Mouse (Mus musculus): ENCODE data around the gene Zdhhc8. TPM values are rescaled to one million over a fixed set of nuclear protein-coding genes. Genes with fewer than 3 reads are reported as not detected.

Zdhhc8 gene
- polyA plus RNA-seq, 1 experiment: 98.7 TPM

DNA sequence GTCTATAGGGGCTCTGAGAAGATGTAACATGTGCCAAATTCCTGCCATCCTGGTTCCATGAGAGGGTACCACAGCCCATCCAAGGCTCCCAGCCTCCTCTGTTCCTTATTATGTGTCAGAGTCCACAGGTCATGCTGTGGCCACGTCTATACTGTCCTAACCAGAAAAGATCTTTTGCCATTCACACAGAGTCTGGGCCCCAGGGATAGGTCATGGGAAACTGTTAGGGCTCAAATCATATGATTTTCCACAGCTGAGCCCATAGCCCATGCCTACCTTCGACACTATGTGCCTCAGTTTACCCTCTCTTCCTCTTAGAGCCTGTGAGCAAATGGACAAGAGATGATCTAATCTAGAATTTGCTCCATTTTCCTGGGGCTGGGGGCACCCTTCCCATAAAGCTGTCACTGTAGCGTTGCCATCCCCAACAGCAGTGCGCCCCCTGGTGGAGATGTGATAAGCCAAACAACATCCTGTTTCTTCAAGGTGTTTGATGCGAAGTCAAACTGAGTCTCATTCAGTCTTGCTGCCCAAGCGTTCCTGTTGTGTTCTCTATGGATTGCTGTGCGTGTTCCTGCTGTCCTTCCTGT, 62.6 kb downstream of the Zdhhc8 start:
- TF ChIP-seq CTCF (IDR thresholded peaks at IDR 0.05; ENCODE audit: insufficient read depth, low read length): peak; percentile 94
- no peak for TF ChIP-seq POLR2A (IDR thresholded peaks at IDR 0.05; ENCODE audit: borderline replicate concordance, extremely low read depth, low read depth, low read length)
- Histone ChIP-seq H3K4me1 (ENCODE audit: control insufficient read depth, insufficient read depth, low read length) (no peaks in the 10 kb centered on the region), H3K4me3 (replicated peaks; ENCODE audit: extremely low read depth, low read depth, low read length) (no peak overlapping the region)
- DNase-seq: peak; percentile 76
- 9% methylated on average over 7 of the region's 7 CpGs for WGBS

Other genes with a start within 250 kb of the Zdhhc8 start
- gene Dgcr6, start 182.3 kb downstream of the Zdhhc8 start, polyA plus RNA-seq (2012; rRNA removed): 54.6 and 59.2 TPM in 2 replicates
- gene Prodh, start 144.9 kb downstream of the Zdhhc8 start, polyA plus RNA-seq (2012; rRNA removed): 49.3 and 56.7 TPM in 2 replicates
- gene Rtn4r, start 107.5 kb downstream of the Zdhhc8 start, polyA plus RNA-seq (2012; rRNA removed): 1.1 and 1.4 TPM in 2 replicates
- not detected in 2 replicates for gene Ccdc188, start 17.3 kb downstream of the Zdhhc8 start, polyA plus RNA-seq (2012; rRNA removed)
- 41.9 and 55.2 TPM in 2 replicates for gene Trmt2a, start 13.5 kb upstream of the Zdhhc8 start, polyA plus RNA-seq (2012; rRNA removed)
- 31.5 and 34.8 TPM in 2 replicates for gene Ranbp1, start 13.6 kb upstream of the Zdhhc8 start, polyA plus RNA-seq (2012; rRNA removed)
- gene Gm49776, start 23.2 kb upstream of the Zdhhc8 start, polyA plus RNA-seq (2012; rRNA removed): 0.34 TPM in 1 of 2 replicates, not detected in the other
- 16.0 and 22.3 TPM in 2 replicates for gene Dgcr8, start 54.1 kb upstream of the Zdhhc8 start, polyA plus RNA-seq (2012; rRNA removed)
- 35.1 and 36.1 TPM in 2 replicates for gene Tango2, start 113.0 kb upstream of the Zdhhc8 start, polyA plus RNA-seq (2012; rRNA removed)
- 49.9 and 53.7 TPM in 2 replicates for gene Arvcf, start 113.0 kb upstream of the Zdhhc8 start, polyA plus RNA-seq (2012; rRNA removed)
- 11.7 and 19.4 TPM in 2 replicates for gene Txnrd2, start 191.2 kb upstream of the Zdhhc8 start, polyA plus RNA-seq (2012; rRNA removed)
- gene Comt, start 191.7 kb upstream of the Zdhhc8 start, polyA plus RNA-seq (2012; rRNA removed): 159 and 171 TPM in 2 replicates

Measured in lung, adult 2 months (tissue).